In the genomic region with DNA sequence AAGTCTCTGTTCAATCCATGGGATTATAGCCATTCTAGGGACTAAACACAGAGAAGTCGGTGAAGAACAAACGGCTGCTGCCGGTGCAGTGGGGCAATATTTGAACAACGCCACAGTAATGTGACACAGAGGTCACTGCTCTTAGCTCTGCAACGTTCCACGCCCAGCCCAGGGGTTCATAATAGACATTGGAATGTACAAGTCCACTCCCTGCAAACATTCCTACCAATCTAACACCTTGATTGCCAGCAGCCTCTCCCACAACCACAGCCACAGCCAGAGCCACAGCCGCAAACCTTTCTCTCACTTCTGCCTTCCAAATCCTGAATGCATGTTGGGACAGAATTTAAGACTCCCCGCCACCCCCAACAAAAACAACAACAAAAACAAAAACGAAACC, we compare ENCODE assay signal across 8 mouse cellular contexts. TPM values are rescaled to one million over a fixed set of nuclear protein-coding genes. Genes with fewer than 3 reads are reported as not detected.
A peak's percentile ranks its signal among the peaks of the same experiment; 100 is the strongest.
DNase-seq lines count a peak whose midpoint lies in the region; ATAC-seq and TF ChIP-seq lines count a peak whose summit lies in the region.

No protein-coding gene starts in this region.

- in situ Hi-C loops in ES-E14 (cut with MboI; ENCODE audit: low sequenced_read_pairs in 2 of 2, unreplicated experiment in 2 of 2) = no loop called here

- H3K4me1 ChIP-seq in ES-E14 (ENCODE audit: control insufficient read depth in 2 of 2, insufficient read depth in 2 of 2, low read length in 2 of 2, poor library complexity in 1 of 2) = peaks cover 1 to 4% of the 10 kb centered on the region in 2 experiments; a peak in 2 of 4 replicates
- H3K4me1 ChIP-seq in intestine, embryonic 14.5 days (replicated peaks; ENCODE audit: control insufficient read depth, insufficient read depth, low read length) = no peaks in the 10 kb centered on the region
- peaks cover 5% of the 10 kb centered on the region; the same call in 1 of the 2 replicates for H3K4me1 ChIP-seq in lung, embryonic 15.5 days

- no peak overlapping the region for H3K4me3 ChIP-seq in ES-E14 (ENCODE audit: insufficient read depth in 1 of 2, low read depth in 1 of 2, low read length in 2 of 2, poor library complexity in 1 of 2, severe bottlenecking in 1 of 2)
- no peak overlapping the region for H3K4me3 ChIP-seq in intestine, embryonic 14.5 days (ENCODE audit: low read depth, low read length)
- no peak overlapping the region for H3K4me3 ChIP-seq in lung, embryonic 15.5 days

- DNase-seq in 3134 (ENCODE audit: extremely low read depth, insufficient read length, low spot score) (peak; percentile 77), ES-E14 (ENCODE audit: low read depth, low spot score) (peak; percentile 51)
- peak; percentile 67 for DNase-seq in intestine, embryonic 14.5 days (ENCODE audit: low spot score)
- no peak for DNase-seq in layer of hippocampus, adult 8-10 months (ENCODE audit: low spot score in 2 of 2)
- DNase-seq in layer of hippocampus, postnatal 25 days (ENCODE audit: extremely low spot score in 1 of 2, low spot score in 1 of 2) = no peak
- DNase-seq in B cell, adult 2 months = no peak
- no peak for DNase-seq in left cerebral cortex, postnatal 4 days

- no peak overlapping the region for H3K9ac ChIP-seq in ES-E14 (ENCODE audit: insufficient read depth, low read depth, low read length, poor library complexity, severe bottlenecking)
- no peak overlapping the region for H3K9ac ChIP-seq in intestine, embryonic 14.5 days (ENCODE audit: low read length)
- H3K9ac ChIP-seq in lung, embryonic 15.5 days = no peak overlapping the region

- no peaks in the 10 kb centered on the region for H3K36me3 ChIP-seq in ES-E14 (ENCODE audit: control insufficient read depth, insufficient read depth, low read length, poor library complexity, severe bottlenecking)
- no peaks in the 10 kb centered on the region for H3K36me3 ChIP-seq in intestine, embryonic 14.5 days (ENCODE audit: control insufficient read depth, insufficient read depth, low read length)
- no peaks in the 10 kb centered on the region for H3K36me3 ChIP-seq in lung, embryonic 15.5 days

- peak; percentile 96 for ATAC-seq in intestine, embryonic 14.5 days (replicated peaks; ENCODE audit: low FRiP score, low TSS enrichment, low read depth)
- peak; percentile 91 for ATAC-seq in lung, embryonic 15.5 days (ENCODE audit: borderline replicate concordance, extremely low read depth, low FRiP score, low TSS enrichment)

- no peaks in the 10 kb centered on the region for H3K27me3 ChIP-seq in intestine, embryonic 14.5 days (replicated peaks; ENCODE audit: control insufficient read depth, insufficient read depth, low read length)
- no peaks in the 10 kb centered on the region for H3K27me3 ChIP-seq in lung, embryonic 15.5 days

- no peak overlapping the region for H3K27ac ChIP-seq in ES-E14 (ENCODE audit: insufficient read depth, low read depth, low read length, poor library complexity, severe bottlenecking)
- peak overlapping the region; percentile 36; the same call in 1 of the 2 replicates for H3K27ac ChIP-seq in intestine, embryonic 14.5 days (ENCODE audit: low read depth)
- peak overlapping the region; percentile 91 for H3K27ac ChIP-seq in lung, embryonic 15.5 days

- 57% methylated on average over 9 of the region's 9 CpGs for WGBS in intestine, embryonic 14.5 days
- WGBS in lung, embryonic 15.5 days = 50% methylated on average over 9 of the region's 9 CpGs

- H3K9me3 ChIP-seq in ES-E14 (ENCODE audit: control insufficient read depth, insufficient read depth, low read depth, low read length) = no peaks in the 10 kb centered on the region
- no peaks in the 10 kb centered on the region for H3K9me3 ChIP-seq in intestine, embryonic 14.5 days (ENCODE audit: control insufficient read depth, low read length)
- H3K9me3 ChIP-seq in lung, embryonic 15.5 days = no peaks in the 10 kb centered on the region

- intact Hi-C loops in left cerebral cortex, postnatal 4 days (cut with DNase I) = no loop called here

- no peak overlapping the region for H3K4me2 ChIP-seq in intestine, embryonic 14.5 days (ENCODE audit: low read length)
- H3K4me2 ChIP-seq in lung, embryonic 15.5 days = 0 out of 2 replicates have a peak overlapping the region, but pooled peaks have one; percentile 18

TF ChIP-seq in ES-E14, 5 proteins besides CTCF, POLR2A, EP300 and RAD21:
- TF ChIP-seq MAFK (IDR thresholded peaks at IDR 0.05; ENCODE audit: insufficient read depth, low read depth, low read length) = no peak
- no peak for TF ChIP-seq HCFC1 (IDR thresholded peaks at IDR 0.05; ENCODE audit: borderline replicate concordance, insufficient read depth, low read length)
- TF ChIP-seq ZNF384 (IDR thresholded peaks at IDR 0.05; ENCODE audit: low read depth, low read length) = no peak
- no peak for TF ChIP-seq ZC3H11A (IDR thresholded peaks at IDR 0.05; ENCODE audit: borderline replicate concordance, low read depth, low read length)
- TF ChIP-seq CHD2 (IDR thresholded peaks at IDR 0.05; ENCODE audit: low read depth, low read length) = no peak

RNA-seq across cellular contexts. Expression of a gene that starts 33.8 kb away (rescaled TPM):
- 0.48 and 0.71 TPM in 2 replicates for total RNA-seq in ES-E14 (2012; rRNA removed)
- polyA plus RNA-seq in intestine, embryonic 14.5 days (2014; fragmentation: Nextera tagmentation; extraction: Ambion mirVana) = 8.7 and 10.5 TPM in 2 replicates
- polyA plus RNA-seq in lung, embryonic 15.5 days (2015; fragmentation: Nextera tagmentation; extraction: Ambion mirVana) = 8.3 and 10.4 TPM in 2 replicates
- total RNA-seq in layer of hippocampus, adult 8-10 months (2022) = 1 to 10 TPM; 2.3 to 3.4 (median 3.1) TPM
- 1 to 10 TPM; 3.1 TPM for total RNA-seq in layer of hippocampus, postnatal 25 days (2021)
- 10 to 100 TPM; 11.0 to 13.2 TPM for total RNA-seq in left cerebral cortex, postnatal 4 days (2021)

Comparison
In these comparisons a context has a peak if more than half of its experiments do, and no peak if none do; other contexts are left out.
1. DNase-seq: peak in 3134 (single experiment), ES-E14 (single experiment) and intestine, embryonic 14.5 days (single experiment); none in layer of hippocampus, adult 8-10 months (0 of 2), layer of hippocampus, postnatal 25 days (0 of 2), B cell, adult 2 months (0 of 2) and left cerebral cortex, postnatal 4 days (single experiment).